11 mouse cellular contexts compared by ENCODE assay signal in genomic region chr9:73063621-73064290, GRCm38 (mm10). TPM values are rescaled to one million over a fixed set of nuclear protein-coding genes. Genes with fewer than 3 reads are reported as not detected.
DNase-seq lines count a peak whose midpoint lies in the region; ATAC-seq and TF ChIP-seq lines count a peak whose summit lies in the region.
"Had no signal": no experiment of that assay in that cellular context is flagged by ENCODE, and none has a peak within 500 bp of the region (broad histone marks: within the 10 kb centered on the region; RNA-seq: fewer than 3 reads in every experiment).

No protein-coding gene starts in this region.

- no peak for TF ChIP-seq POLR2A in brain, embryonic 14.5 days (IDR thresholded peaks at IDR 0.05; ENCODE audit: borderline replicate concordance, extremely low read depth, insufficient read depth, insufficient read length, poor library complexity, severe bottlenecking)

- no peaks in the 10 kb centered on the region for H3K9me3 ChIP-seq in forebrain, embryonic 10.5 days
- no peaks in the 10 kb centered on the region for H3K9me3 ChIP-seq in forebrain, embryonic 16.5 days (ENCODE audit: control insufficient read depth, low read length)
- no peaks in the 10 kb centered on the region for H3K9me3 ChIP-seq in hindbrain, postnatal 0 days (ENCODE audit: low read length)
- H3K9me3 ChIP-seq in midbrain, embryonic 14.5 days (ENCODE audit: control insufficient read depth, low read length): no peaks in the 10 kb centered on the region
- H3K9me3 ChIP-seq: megakaryocyte, embryonic 14.5 days had no signal

- no peak for TF ChIP-seq CTCF in brain, embryonic 14.5 days (IDR thresholded peaks at IDR 0.05; ENCODE audit: borderline replicate concordance, extremely low read depth, insufficient read depth, insufficient read length)
- no peak for TF ChIP-seq CTCF in hindbrain, postnatal 0 days (IDR thresholded peaks at IDR 0.05; ENCODE audit: low read depth)

- H3K27ac ChIP-seq in forebrain, embryonic 10.5 days: peak overlapping the region; percentile 44; the same call in 1 of the 2 replicates
- H3K27ac ChIP-seq in forebrain, embryonic 16.5 days (ENCODE audit: low read length): no peak overlapping the region
- H3K27ac ChIP-seq in hindbrain, postnatal 0 days: no peak overlapping the region
- no peak overlapping the region for H3K27ac ChIP-seq in midbrain, embryonic 14.5 days (replicated peaks; ENCODE audit: low read depth, low read length)

- peak overlapping the region; percentile 28 for H3K4me3 ChIP-seq in forebrain, embryonic 10.5 days
- H3K4me3 ChIP-seq in forebrain, embryonic 16.5 days (replicated peaks; ENCODE audit: low read length): no peak overlapping the region
- no peak overlapping the region for H3K4me3 ChIP-seq in hindbrain, postnatal 0 days (ENCODE audit: low read length)
- H3K4me3 ChIP-seq in midbrain, embryonic 14.5 days (replicated peaks; ENCODE audit: low read depth, low read length): no peak overlapping the region
- H3K4me3 ChIP-seq: megakaryocyte, embryonic 14.5 days had no signal

- H3K27me3 ChIP-seq in forebrain, embryonic 10.5 days (ENCODE audit: poor library complexity, severe bottlenecking): no peaks in the 10 kb centered on the region
- no peaks in the 10 kb centered on the region for H3K27me3 ChIP-seq in forebrain, embryonic 16.5 days (replicated peaks; ENCODE audit: control insufficient read depth, insufficient read depth, low read length)
- H3K27me3 ChIP-seq in hindbrain, postnatal 0 days (ENCODE audit: insufficient read depth, low read length): no peaks in the 10 kb centered on the region
- H3K27me3 ChIP-seq in midbrain, embryonic 14.5 days (ENCODE audit: control insufficient read depth, insufficient read depth, low read length): no peaks in the 10 kb centered on the region
- H3K27me3 ChIP-seq: megakaryocyte, embryonic 14.5 days had no signal

- no peak for ATAC-seq in forebrain, embryonic 16.5 days
- ATAC-seq in hindbrain, postnatal 0 days: no peak
- no peak for ATAC-seq in midbrain, embryonic 14.5 days (ENCODE audit: low FRiP score, low TSS enrichment)

- no peak overlapping the region for H3K9ac ChIP-seq in forebrain, embryonic 16.5 days (replicated peaks; ENCODE audit: low read depth, low read length)
- 0 out of 2 replicates have a peak overlapping the region, but pooled peaks have one; percentile 19 for H3K9ac ChIP-seq in hindbrain, postnatal 0 days (replicated peaks; ENCODE audit: low read length)
- no peak overlapping the region for H3K9ac ChIP-seq in midbrain, embryonic 14.5 days (replicated peaks; ENCODE audit: low read length)

- peak; percentile 26 for DNase-seq in forebrain, embryonic 10.5 days (ENCODE audit: extremely low spot score, low spot score)
- DNase-seq in brain, embryonic 14.5 days (ENCODE audit: low read depth): peak; percentile 14
- no peak for DNase-seq in hindbrain, postnatal 0 days (ENCODE audit: low spot score)
- peak; percentile 24 for DNase-seq in midbrain, embryonic 14.5 days
- no peak for DNase-seq in urinary bladder, adult 2 months (ENCODE audit: low spot score)
- DNase-seq in frontal cortex, postnatal 25 days (ENCODE audit: low spot score in 2 of 2): no peak
- no peak for DNase-seq in spleen, postnatal 4 days (ENCODE audit: low spot score in 2 of 2)

- H3K4me2 ChIP-seq in forebrain, embryonic 16.5 days (ENCODE audit: low read length): no peak overlapping the region; the same call in 1 of the 2 replicates
- H3K4me2 ChIP-seq in hindbrain, postnatal 0 days (ENCODE audit: low read depth, low read length): peak overlapping the region; percentile 30
- peak overlapping the region; percentile 30; the same call in 1 of the 2 replicates for H3K4me2 ChIP-seq in midbrain, embryonic 14.5 days (ENCODE audit: low read length)

- no peaks in the 10 kb centered on the region for H3K36me3 ChIP-seq in forebrain, embryonic 10.5 days (replicated peaks)
- H3K36me3 ChIP-seq in forebrain, embryonic 16.5 days (ENCODE audit: control insufficient read depth, insufficient read depth): no peaks in the 10 kb centered on the region
- H3K36me3 ChIP-seq in hindbrain, postnatal 0 days (ENCODE audit: insufficient read depth, low read length): no peaks in the 10 kb centered on the region
- H3K36me3 ChIP-seq in midbrain, embryonic 14.5 days (ENCODE audit: control insufficient read depth, insufficient read depth, low read length): no peaks in the 10 kb centered on the region

- 35% methylated on average over 15 of the region's 15 CpGs for WGBS in forebrain, embryonic 10.5 days
- WGBS in forebrain, embryonic 16.5 days: 42% methylated on average over 15 of the region's 15 CpGs
- WGBS in hindbrain, postnatal 0 days: 31% methylated on average over 15 of the region's 15 CpGs
- 39% methylated on average over 15 of the region's 15 CpGs for WGBS in midbrain, embryonic 14.5 days

- peaks cover 30% of the 10 kb centered on the region for H3K4me1 ChIP-seq in forebrain, embryonic 10.5 days
- no peaks in the 10 kb centered on the region for H3K4me1 ChIP-seq in forebrain, embryonic 16.5 days (replicated peaks; ENCODE audit: control insufficient read depth, insufficient read depth, low read length)
- no peaks in the 10 kb centered on the region for H3K4me1 ChIP-seq in hindbrain, postnatal 0 days (ENCODE audit: insufficient read depth, low read length)
- 0 out of 2 replicates have a peak, but pooled peaks cover 4% of the 10 kb centered on the region for H3K4me1 ChIP-seq in midbrain, embryonic 14.5 days (ENCODE audit: control insufficient read depth, insufficient read depth, low read length)

RNA-seq across cellular contexts. Expression of gene Rab27a, which starts 19.1 kb away (rescaled TPM):
- polyA plus RNA-seq in forebrain, embryonic 10.5 days (2016; fragmentation: Nextera tagmentation; extraction: Ambion mirVana): 3.1 and 3.4 TPM in 2 replicates
- polyA plus RNA-seq in forebrain, embryonic 16.5 days (2015; fragmentation: Nextera tagmentation; extraction: Ambion mirVana): 1.2 and 1.9 TPM in 2 replicates
- polyA plus RNA-seq in brain, embryonic 14.5 days (2012; rRNA removed): 0.77 and 1.4 TPM in 2 replicates
- total RNA-seq in hindbrain, postnatal 0 days (2014; rRNA removed): 3.6 and 5.3 TPM in 2 replicates
- 3.8 TPM in 2 replicates for polyA plus RNA-seq in hindbrain, postnatal 0 days (2015; fragmentation: Nextera tagmentation; extraction: Ambion mirVana)
- polyA plus RNA-seq in midbrain, embryonic 14.5 days (2014; fragmentation: Nextera tagmentation; extraction: Ambion mirVana): 0.74 and 1.0 TPM in 2 replicates
- polyA plus RNA-seq in urinary bladder, adult 2 months (2012; rRNA removed): 7.4 and 17.7 TPM in 2 replicates

RNA-seq across cellular contexts. Expression of gene Pigb, which starts 23.6 kb away (rescaled TPM):
- polyA plus RNA-seq in forebrain, embryonic 10.5 days (2016; fragmentation: Nextera tagmentation; extraction: Ambion mirVana): 14.9 and 15.4 TPM in 2 replicates
- polyA plus RNA-seq in forebrain, embryonic 16.5 days (2015; fragmentation: Nextera tagmentation; extraction: Ambion mirVana): 13.6 and 14.3 TPM in 2 replicates
- 14.0 and 18.7 TPM in 2 replicates for polyA plus RNA-seq in brain, embryonic 14.5 days (2012; rRNA removed)
- total RNA-seq in hindbrain, postnatal 0 days (2014; rRNA removed): 16.4 and 20.1 TPM in 2 replicates
- 8.9 and 9.0 TPM in 2 replicates for polyA plus RNA-seq in hindbrain, postnatal 0 days (2015; fragmentation: Nextera tagmentation; extraction: Ambion mirVana)
- polyA plus RNA-seq in midbrain, embryonic 14.5 days (2014; fragmentation: Nextera tagmentation; extraction: Ambion mirVana): 13.6 and 16.8 TPM in 2 replicates
- polyA plus RNA-seq in urinary bladder, adult 2 months (2012; rRNA removed): 14.2 and 15.7 TPM in 2 replicates

RNA-seq across cellular contexts. Expression of gene Khdc3, which starts 37.9 kb away (rescaled TPM):
- polyA plus RNA-seq in forebrain, embryonic 10.5 days (2016; fragmentation: Nextera tagmentation; extraction: Ambion mirVana): not detected in 2 replicates
- polyA plus RNA-seq in forebrain, embryonic 16.5 days (2015; fragmentation: Nextera tagmentation; extraction: Ambion mirVana): not detected in 2 replicates
- 0.09 TPM in 1 of 2 replicates, not detected in the other for polyA plus RNA-seq in brain, embryonic 14.5 days (2012; rRNA removed)
- total RNA-seq in hindbrain, postnatal 0 days (2014; rRNA removed): not detected in 2 replicates
- polyA plus RNA-seq in hindbrain, postnatal 0 days (2015; fragmentation: Nextera tagmentation; extraction: Ambion mirVana): 0.21 and 0.26 TPM in 2 replicates
- 0.23 and 0.24 TPM in 2 replicates for polyA plus RNA-seq in midbrain, embryonic 14.5 days (2014; fragmentation: Nextera tagmentation; extraction: Ambion mirVana)
- 0.09 and 0.15 TPM in 2 replicates for polyA plus RNA-seq in urinary bladder, adult 2 months (2012; rRNA removed)
- polyA plus RNA-seq: C2C12; heart, postnatal 0 days had no signal

RNA-seq across cellular contexts. Expression of gene Gm20509, which starts 38.5 kb away (rescaled TPM):
- polyA plus RNA-seq in forebrain, embryonic 10.5 days (2016; fragmentation: Nextera tagmentation; extraction: Ambion mirVana): not detected in 2 replicates
- not detected in 2 replicates for polyA plus RNA-seq in forebrain, embryonic 16.5 days (2015; fragmentation: Nextera tagmentation; extraction: Ambion mirVana)
- polyA plus RNA-seq in brain, embryonic 14.5 days (2012; rRNA removed): 0.10 TPM in 1 of 2 replicates, not detected in the other
- total RNA-seq in hindbrain, postnatal 0 days (2014; rRNA removed): not detected in 2 replicates
- polyA plus RNA-seq in hindbrain, postnatal 0 days (2015; fragmentation: Nextera tagmentation; extraction: Ambion mirVana): 0.18 TPM in 1 of 2 replicates, not detected in the other
- polyA plus RNA-seq in midbrain, embryonic 14.5 days (2014; fragmentation: Nextera tagmentation; extraction: Ambion mirVana): not detected in 2 replicates
- not detected in 2 replicates for polyA plus RNA-seq in urinary bladder, adult 2 months (2012; rRNA removed)
- polyA plus RNA-seq: C2C12; heart, postnatal 0 days had no signal

RNA-seq across cellular contexts. Expression of gene Rsl24d1, which starts 49.5 kb away (rescaled TPM):
- 157 and 160 TPM in 2 replicates for polyA plus RNA-seq in forebrain, embryonic 10.5 days (2016; fragmentation: Nextera tagmentation; extraction: Ambion mirVana)
- 118 and 134 TPM in 2 replicates for polyA plus RNA-seq in forebrain, embryonic 16.5 days (2015; fragmentation: Nextera tagmentation; extraction: Ambion mirVana)
- polyA plus RNA-seq in brain, embryonic 14.5 days (2012; rRNA removed): 64.6 and 72.0 TPM in 2 replicates
- 54.1 and 59.4 TPM in 2 replicates for total RNA-seq in hindbrain, postnatal 0 days (2014; rRNA removed)
- 102 and 106 TPM in 2 replicates for polyA plus RNA-seq in hindbrain, postnatal 0 days (2015; fragmentation: Nextera tagmentation; extraction: Ambion mirVana)
- 121 and 122 TPM in 2 replicates for polyA plus RNA-seq in midbrain, embryonic 14.5 days (2014; fragmentation: Nextera tagmentation; extraction: Ambion mirVana)
- polyA plus RNA-seq in urinary bladder, adult 2 months (2012; rRNA removed): 55.3 and 56.0 TPM in 2 replicates

Comparison
In these comparisons a context has a peak if more than half of its experiments do, and no peak if none do; other contexts are left out.
1. DNase-seq: peak in forebrain, embryonic 10.5 days (single experiment), brain, embryonic 14.5 days (single experiment) and midbrain, embryonic 14.5 days (single experiment); none in hindbrain, postnatal 0 days (single experiment), urinary bladder, adult 2 months (single experiment), frontal cortex, postnatal 25 days (0 of 2) and spleen, postnatal 4 days (0 of 2).